Mouse (Mus musculus) kidney, postnatal 14 days (tissue): Measurements from ENCODE around the gene Ptpn14.
A peak's percentile ranks its signal among the peaks of the same experiment; 100 is the strongest.

Experiments used
- DNase-seq: peaks from one replicate; pipeline ENCODE4 v3.0.0; 2022; ENCODE audit warnings: mixed read lengths

The Ptpn14 gene

DNA sequence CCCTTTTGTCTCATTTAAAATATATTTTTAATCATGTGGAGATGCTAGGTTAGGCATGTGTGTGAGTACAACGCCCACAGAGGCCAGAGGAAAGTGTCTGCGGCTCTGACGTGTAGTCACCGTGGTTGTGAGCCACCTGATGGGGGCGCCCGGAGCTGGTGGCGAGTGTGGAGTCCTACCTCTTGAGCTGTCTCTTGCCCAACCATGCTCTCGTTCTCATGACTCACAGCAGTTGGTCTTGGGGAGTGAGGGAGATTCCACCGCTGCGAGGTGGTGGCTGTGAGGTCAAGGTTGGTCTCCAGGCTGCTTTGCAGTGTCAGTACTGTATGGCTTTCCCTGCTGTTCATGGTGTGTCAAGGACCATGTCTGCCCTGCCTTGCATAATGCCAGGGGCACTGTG, 140.0 kb downstream of the Ptpn14 start:
- no peak for DNase-seq

DNA sequence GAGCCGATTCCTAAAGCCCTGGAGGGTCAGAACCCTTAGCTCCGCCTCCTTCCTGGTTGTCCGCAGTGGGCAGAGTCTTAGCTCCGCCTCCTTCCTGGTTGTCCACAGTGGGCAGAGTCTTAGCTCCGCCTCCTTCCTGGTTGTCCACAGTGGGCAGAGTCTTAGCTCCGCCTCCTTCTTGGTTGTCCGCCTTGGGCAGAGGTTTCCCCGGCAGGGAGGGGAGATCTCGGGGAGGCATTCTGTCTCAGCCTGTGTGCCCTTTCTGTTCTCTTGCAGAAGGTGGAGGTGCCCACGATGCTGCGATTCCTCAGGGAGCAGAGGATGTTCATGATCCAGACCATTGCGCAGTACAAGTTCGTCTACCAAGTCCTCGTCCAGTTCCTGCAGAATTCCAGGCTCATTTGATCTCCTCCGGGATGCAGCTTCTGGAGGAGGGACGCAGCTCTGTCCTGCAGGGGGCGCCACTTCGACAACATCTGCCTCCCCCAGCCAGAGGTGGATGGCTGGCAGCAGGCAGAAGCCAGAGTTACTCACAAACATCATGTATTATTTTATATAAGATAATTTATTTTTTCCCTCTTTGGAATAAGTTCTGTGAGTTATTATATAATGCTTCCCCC, 141.7 kb downstream of the Ptpn14 start:
- DNase-seq: no peak

DNA sequence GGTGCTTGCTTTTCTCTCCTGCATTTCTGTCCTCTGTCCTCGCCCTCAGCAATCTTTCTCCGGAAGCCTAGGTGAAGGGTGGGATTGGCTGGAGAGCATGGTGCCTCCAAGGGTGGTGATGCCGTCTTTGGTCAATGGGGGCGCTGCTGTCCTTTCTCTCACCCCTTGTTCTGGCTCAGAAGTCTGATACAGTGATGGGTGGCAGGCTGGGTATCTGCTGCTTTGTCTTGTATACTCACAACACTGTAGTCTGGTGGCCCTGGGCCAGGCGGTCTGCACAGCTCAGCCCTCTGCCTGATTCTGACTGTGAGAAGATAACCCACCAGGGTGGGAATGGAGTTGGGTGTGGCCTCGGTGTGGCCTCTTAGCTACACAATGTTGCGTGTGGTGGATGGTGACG, 142.5 kb downstream of the Ptpn14 start:
- DNase-seq: no peak

DNA sequence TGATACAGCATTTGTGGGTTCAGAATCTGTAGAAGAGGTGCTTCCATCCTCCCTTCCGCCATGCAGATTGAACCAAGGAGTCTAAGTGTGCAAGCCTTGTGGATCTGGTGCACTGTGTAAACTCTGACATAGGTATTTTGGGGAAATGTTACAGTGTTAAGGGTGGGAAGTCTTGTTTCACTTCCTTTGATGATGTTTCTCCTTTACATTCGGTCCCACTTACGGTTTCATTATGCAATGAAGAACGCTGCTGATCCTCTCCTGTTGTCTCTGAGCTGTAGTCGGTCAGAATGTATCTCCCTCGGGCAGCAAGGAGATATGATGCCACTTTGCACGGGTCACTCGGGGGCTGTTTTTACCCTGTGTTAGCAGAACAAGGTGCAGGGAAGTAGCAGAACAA, 143.6 kb downstream of the Ptpn14 start:
- no peak for DNase-seq

DNA sequence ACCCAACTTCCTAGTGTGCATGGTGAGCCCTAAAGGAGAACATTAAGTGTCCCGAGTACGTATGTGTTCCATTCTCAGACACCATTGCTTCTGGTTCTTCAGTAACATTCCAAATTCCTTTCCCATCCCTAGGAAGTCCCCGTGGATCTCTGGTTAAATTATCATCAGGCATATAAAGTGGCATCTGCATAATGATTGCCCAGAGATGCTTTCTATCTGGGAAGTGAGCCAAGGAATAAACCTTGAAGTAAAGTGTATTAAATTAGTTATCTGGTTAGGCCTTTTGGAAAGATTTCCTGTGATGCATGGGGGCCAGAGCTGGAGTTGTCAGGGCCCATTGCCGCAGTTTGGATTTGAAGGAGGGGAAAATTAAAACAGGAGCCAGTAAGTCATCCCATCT, 144.0 kb downstream of the Ptpn14 start:
- DNase-seq: no peak

DNA sequence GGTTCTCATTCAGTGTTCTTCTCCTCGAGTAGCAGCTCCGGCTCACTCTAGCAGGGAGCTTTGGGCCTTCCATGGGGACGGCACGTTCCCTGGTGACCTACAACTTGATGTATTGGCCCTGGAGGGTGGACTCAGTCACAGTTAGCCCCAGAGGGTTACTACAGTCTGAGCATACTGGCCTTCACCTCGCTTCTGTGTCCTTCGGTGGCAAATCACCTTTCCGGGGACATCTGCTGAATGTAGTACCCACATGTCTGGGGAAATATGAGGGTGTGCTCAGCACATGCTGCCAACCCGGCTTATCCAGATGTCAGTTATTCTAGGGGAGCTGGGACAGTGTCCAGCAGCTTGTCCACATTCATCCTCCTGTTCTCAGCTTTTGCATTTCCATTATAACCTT, 145.5 kb downstream of the Ptpn14 start:
- DNase-seq: no peak

DNA sequence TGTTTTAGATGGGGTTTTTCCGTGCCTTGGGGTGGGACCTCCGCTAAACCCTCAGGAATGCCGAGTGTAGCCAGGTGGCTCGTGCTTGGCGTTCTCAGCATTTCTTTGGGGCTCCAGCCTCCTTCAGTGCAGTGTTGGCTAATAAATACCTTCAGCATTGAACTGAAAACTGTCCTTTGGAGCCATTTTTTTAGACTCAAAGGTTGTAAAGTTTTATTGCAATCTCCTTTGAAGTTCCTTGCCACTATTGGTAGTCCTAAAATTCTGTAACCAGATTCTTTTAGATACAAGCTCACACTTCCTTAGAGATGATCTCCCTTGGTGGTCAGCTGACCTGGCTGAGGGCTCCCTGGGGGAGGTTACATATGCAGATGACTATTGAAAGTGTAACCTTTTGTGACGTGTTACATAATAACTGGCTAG, 147.4 kb downstream of the Ptpn14 start:
- DNase-seq: peak; percentile 64

DNA sequence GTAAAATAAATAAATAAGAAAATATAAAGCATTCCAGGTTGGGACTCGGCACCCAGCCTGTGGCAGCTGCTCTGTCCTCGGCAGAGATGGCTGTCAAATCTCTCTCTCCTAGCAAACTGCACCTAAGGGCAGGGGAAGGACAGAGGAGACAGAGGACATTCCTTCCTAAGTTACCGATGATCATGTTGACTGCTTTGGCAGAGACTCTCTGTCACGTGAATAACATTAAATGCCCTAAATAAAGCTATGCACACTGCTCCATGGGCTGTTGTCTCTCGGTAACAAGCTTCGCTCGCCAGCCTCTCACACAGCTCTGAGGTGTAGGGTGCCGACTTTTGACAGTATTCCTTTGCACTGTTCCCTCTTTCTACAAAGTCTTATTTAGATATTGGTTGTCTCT, 148.1 kb downstream of the Ptpn14 start:
- DNase-seq: no peak

DNA sequence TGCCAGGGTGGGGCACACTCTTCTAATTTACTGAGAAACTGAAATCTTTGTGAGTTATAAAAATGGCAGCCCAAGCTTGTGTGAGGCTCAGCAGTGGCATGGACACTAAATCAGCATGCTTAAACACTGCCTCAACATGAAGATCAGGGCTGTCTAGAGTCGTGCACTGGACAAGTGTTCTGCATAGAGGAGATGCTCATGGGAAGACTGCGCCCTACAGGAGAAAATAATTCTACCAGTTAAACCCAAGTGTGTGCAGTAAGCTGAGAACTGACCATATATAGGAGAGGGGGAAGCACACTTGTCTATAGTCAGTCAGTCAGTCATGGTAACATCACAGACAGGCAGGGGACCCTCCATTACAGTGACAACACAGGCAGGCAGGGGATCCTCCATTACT, 151.1 kb downstream of the Ptpn14 start:
- DNase-seq: no peak

DNA sequence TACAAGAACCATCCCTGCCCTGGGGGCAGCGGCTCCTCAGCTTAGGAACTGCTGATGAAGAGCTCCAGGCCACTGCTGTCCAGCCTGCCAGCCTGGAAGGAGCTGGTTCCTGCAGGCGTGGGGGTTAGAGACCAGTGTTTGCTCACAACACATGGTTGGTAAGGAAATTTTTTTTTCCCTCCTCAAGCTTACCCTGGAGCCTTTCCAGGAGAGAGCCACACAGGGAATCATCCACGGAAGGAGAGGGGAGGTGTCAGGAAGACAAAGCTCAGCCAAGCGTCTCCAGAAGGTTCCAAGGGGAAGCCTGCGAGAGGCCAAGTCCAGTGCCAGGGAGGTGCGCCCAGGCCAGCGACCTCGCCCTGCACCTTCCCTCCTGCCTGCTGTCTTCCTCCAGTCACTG, 151.9 kb downstream of the Ptpn14 start:
- peak; percentile 85 for DNase-seq

DNA sequence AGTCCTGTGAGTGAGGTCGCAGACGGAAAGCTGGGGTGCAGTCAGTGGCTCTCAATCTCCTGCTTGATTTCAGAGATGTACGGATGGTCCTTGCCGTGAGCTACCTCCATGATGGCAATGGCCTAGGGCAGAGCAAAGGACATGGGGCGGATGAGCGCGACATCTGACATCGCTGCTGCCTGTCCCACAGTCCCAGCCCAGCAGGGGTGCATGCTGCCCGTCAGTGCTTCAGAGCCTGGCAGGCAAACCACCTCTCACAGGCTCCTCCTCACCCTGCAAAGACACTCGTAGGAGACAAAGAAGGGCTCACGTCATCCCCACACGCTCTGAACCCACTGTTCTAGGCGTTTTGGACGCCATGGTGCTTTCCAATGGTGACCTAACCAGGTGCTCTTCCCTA, 152.7 kb downstream of the Ptpn14 start:
- DNase-seq: no peak

DNA sequence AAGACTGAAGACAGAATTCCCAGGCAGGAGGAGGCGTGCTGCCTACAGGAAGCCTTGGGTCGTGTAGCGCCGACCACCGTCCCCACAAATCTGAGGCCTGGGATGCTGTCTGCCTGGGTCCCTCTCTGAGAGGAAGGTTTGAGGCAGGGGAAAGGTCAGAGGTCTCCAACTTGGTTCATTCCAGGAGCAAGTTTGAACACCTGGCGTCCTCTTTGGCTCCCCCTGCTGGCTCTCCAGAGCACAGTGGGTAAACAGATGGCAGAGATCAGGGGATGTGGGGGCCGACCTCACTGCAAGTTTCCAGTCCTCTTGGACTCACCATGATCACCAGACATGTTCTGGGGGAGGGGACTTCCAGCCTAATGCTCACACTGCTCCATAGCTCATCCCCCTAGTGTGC, 154.8 kb downstream of the Ptpn14 start:
- DNase-seq: peak; percentile 56

DNA sequence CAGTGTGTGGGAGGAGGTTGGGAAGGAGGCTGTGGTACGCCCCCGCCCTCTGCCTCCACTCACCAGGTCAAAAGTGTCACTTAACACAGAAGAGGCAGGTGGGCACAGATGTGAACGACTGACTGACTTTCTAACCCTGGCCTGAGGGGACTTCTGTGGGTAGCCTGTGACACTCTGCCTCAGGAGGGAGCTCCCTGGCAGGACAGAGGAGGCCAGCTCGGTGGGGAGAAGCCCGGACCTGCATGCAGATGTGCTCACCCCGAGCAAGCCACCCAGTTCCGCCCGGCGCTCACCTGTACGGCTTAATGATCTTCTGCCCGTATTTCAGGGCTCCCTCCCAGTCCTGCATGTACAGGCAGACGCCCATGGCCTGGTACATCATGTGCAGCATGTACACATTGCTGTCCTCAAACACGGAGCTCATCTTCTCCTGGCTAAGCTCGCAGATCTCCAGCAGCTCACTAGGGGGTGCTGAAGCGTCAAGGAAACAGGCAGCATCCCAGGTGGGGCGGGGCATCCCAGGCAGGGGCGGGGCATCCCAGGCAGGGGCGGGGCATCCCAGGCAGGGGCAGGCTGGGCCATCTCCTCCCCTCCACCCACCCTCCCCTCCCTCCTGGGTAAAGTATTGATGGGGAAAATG, 155.6 kb downstream of the Ptpn14 start:
- peak; percentile 74 for DNase-seq

DNA sequence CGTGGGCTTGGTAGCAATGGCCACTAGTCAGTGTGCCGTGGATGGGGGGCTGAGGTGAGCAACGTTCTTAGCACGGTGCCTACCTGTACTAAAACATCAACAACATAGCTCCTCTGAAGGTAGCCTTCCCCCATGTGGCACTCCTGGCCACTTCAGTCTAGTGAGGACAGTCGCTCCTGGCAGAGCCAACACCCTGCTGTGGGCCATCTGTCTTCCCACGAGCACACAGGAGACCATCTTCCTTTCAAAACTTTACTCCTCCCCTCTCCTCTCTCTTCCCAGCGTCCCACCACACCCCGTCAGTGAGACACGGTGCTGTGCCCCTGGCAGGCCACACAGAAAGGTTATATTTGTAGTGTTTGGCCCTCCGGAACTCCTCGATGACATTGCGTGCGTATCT, 156.9 kb downstream of the Ptpn14 start:
- DNase-seq: no peak

DNA sequence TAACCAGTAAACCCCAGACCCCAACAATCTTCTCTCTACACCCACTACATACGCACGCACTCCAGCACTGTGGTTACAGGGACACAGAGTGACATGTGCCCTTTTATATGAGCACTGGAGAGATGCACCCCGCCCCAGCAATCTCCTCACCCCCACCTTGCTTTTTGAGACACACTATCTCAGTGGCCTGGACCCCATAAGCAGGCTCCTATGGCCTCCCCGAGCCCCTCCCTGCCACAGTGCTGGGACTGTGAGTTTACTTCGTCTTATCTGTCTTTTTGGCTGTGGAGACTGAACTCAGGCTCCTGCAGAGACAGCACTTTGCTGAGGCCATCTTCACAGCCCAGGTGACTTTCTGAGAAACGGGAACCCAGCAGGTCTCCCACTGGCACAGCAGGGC, 157.9 kb downstream of the Ptpn14 start:
- no peak for DNase-seq

DNA sequence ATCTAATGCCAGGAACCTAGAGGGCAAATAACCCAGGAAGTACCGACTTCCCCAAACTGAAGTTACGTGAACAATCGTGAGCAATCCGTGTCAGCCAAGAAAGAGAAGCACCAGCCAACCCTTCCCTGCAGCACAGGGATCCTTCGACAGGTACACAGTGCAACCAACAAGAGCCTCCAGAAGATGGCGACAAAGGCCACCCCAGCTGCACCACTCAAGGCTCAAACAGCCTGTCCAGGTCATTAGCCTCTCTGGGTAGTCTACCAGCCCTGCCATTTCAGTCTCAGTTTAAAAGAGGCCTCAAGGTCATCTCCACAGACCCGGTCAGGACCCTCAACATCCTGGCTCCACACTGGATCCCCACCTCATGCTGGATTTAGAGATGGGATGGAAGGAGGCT, 159.4 kb downstream of the Ptpn14 start:
- DNase-seq: peak; percentile 76

DNA sequence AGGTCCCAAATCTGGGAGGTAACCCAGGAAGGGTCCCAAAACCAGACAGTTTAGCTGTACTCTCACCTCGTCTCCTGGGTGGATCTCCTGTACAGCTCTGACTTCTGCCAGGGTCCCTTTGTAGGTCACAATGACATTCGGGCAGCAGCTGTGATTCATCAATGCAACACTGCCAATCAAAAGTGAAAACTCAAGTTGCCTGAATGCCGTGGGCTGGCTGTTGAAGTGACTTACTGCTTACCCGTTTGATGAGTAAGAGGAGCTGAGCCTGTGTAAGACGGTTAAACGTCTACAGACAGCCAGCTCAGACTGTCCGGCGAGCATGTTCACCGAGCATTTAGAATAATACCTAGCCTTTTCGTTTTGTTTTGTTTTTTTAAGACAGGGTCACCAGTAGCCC, 160.7 kb downstream of the Ptpn14 start:
- no peak for DNase-seq

DNA sequence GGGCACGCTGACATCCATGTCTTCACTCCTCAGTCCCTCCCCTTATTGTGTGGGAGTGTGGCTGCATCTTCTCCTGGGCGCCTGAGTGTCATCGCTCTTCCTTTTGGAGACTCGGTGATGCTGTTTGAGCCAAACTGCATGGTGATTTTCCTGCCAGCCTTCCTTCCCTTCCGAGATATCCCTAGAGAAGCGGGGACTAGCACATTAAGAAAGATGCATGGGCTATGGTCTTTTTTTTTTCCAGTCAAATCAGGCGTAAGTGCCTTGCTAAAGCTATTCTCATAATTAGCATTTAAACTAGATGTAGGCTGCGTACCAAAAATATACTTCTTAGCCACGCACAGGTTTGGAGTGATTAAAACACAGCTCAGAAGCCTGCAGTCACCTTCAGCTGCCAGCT, 166.1 kb downstream of the Ptpn14 start:
- no peak for DNase-seq

DNA sequence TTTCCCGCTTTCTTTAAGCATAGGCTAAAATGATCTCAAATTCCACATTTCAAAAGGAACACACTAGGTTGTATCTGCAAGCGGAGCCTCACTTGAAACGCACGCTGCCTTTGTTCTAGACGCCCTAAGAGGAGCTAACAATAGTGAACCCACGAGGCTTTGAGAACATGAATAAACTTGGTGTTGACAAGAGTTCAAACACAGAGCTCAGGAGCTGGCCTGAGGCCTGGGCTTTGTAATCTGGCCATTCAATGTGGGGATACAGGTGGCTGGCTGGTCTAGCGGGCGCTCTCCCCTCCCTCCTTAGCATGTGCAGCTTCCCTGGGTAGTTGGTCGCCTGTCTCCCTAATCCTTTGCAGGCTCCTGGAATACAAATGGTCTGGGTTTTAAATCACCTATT, 169.8 kb downstream of the Ptpn14 start:
- no peak for DNase-seq

DNA sequence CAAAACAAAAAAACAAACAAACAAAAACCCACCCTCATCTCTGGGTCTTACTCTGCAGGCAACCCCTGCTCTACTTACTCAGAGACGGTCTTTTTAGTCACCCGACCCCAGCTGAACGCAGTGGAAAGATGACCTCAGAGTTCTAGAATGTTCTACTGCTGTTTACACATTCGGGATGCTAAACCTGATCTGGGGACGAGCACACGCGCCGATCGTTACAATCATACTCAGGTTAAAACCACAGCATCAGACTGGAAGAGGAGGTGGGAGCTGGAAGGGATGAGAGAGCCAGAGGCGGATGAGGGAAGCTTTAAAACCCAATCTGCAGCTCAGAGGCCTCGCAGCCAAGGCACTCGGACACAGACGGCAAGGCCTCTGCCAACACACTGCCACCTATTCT, 170.6 kb downstream of the Ptpn14 start:
- DNase-seq: no peak

DNA sequence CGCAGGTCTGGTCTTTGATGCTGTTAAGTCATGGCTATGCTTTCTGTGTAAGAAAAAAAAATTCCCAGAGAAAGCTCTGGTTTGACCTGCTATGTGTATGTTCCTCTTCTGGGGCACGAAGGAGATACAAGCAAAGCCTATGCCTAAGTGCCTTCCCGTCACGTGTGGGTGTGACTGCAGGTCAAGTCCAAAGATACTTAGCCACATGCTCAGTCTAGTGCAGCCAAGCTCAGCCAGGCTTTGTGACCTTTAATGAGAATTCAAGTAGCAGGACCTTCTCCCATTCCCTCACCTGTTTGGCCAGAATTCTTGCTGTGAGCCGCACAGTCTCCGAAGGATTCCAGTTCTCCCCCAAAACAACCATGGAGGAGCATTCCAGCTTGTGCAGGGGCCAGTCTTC, 171.5 kb downstream of the Ptpn14 start:
- peak; percentile 27 for DNase-seq

DNA sequence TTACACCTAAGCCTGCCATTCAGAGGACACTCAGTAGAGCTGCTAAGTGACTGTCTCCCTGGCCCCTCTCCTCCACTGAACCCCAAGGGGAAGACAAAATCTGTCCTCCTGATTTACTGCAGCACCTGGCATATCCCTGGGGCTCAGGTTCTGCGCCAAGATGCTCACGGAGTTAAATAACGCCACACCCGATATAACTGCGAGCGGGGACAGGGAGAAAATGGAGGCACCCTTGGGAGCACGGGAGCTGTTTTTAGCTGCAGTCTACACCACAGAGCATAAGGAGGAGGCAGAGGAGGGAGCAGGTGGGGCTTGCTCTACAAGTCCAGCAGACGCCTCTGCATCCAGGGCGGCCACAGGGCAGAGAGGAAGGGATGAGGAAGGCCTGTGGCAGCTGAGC, 174.3 kb downstream of the Ptpn14 start:
- no peak for DNase-seq

DNA sequence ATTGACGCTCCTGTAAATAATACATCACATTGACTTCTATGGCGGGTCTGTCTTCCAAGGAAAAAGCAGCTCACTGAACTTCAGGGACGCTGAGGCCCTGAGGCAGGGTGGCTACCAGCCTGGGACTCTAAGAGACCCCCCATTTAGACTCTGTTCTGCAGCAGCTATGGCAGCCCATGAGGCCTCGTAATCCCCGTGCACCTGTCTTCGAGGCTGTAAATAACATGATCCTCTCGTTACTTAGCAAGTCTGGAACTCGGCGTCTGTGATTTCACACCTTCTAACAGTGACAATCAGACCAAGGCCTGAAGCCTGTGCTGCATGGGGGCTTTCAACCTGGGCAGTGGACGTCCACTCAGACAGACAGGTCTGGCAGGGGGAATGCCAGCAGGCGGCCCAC, 175.1 kb downstream of the Ptpn14 start:
- no peak for DNase-seq

DNA sequence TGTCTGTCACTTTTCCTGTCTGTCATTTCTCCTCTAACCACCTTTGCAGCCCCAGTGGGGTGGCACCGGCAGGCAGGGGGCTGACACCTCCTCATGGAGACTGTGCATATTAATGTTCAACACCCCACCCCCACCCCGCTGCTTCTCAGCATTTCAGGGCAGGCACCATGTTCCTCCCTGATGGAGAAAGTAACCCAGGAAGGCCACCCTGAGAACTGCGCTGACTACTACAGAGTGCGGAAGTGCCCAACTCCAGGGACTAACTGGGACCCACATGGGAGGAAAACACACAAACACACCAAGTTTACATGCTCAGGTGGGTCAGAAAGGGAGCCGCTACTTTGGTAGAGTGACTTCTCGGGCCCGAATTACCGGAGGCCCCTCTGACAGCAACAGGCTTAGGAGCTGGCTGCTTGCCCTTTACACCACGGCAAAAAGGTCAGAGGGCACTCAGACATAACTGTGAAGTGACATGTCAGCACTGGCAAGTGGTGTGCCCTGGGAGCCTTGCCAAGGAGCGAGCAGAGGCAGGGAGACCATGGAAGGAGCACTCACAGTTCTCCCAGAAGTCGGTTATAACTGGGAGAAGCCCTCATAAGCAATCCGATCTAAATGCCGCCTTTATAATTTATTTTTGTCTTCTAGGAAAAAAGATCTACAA, 182.7 kb downstream of the Ptpn14 start:
- peak; percentile 84 for DNase-seq
